Mouse (Mus musculus): Measurements from ENCODE around the gene Pygm.

DNA sequence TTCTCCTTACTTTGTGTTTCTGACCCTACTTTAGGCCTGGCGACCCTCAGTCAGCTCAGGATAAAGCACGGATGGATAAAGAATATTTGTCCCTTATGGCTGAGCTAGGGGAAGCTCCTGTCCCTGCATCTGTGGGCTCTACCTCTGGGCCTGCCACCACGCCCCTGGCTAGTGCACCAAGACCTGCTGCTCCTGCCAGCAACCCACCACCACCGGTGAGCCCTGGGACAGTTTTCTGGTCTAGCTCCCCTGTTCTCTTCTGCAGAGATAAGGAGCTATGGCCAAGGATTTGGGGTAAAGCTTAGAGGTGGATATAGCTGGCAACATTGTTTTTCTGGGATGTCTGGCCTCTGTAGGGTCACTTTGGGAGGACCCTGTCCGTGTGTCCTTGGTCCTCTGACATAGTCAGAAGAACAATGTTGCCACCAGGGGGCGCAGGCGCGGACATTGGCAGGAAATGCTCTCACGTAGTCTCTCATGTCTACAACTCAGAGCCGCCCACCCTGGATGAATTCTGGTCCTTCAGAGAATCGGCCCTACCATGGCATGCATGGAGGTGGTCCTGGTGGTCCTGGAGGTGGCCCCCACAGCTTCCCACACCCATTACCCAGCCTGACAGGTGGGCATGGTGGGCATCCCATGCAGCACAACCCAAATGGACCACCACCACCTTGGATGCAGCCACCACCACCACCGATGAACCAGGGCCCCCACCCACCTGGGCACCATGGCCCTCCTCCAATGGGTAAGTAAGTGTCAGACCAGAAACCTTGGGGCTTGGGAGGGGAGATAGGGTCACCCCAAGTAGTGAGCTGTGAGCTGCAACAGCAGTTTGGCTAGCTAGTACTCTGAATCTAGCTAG, 10.4 kb upstream of the Pygm start:
- TF ChIP-seq GATA1 (IDR thresholded peaks at IDR 0.05; ENCODE audit: low read length) (no peak), TAL1 (IDR thresholded peaks at IDR 0.05; ENCODE audit: low read length) (no peak)
